Mouse (Mus musculus): ENCODE measurements around the gene H2-Eb2. TPM values are rescaled to one million over a fixed set of nuclear protein-coding genes. Genes with fewer than 3 reads are reported as not detected.

The H2-Eb2 gene
- polyA plus RNA-seq, 1 experiment from 2014 or later, result not detected

DNA sequence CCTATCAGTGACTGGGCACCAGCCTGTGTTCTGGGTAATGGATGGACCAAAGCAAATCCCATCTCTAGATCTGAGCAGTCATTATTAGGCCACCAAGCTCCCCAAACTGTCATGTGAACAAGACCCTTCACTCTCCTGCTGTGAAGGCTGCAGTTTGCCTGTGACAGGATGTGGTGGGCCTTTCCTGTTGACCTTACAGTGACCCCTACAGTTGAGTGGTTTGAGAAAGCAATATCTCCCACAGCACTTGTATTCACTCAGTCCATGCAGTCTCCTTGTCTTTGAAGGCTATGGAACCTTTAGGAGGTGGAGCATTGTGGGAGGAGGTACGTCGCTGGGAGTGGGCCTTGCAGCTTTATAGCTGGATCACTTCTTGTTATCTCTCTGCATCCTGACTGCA, 4.3 kb downstream of the H2-Eb2 start:
- no peaks in the 10 kb centered on the region for H3K9me3 ChIP-seq (replicated peaks)
- H3K27me3 ChIP-seq, result no peaks in the 10 kb centered on the region; the same call in 1 of the 2 replicates
- H3K27ac ChIP-seq, result no peak overlapping the region
- H3K36me3 ChIP-seq, result no peaks in the 10 kb centered on the region
- H3K4me2 ChIP-seq, result no peak overlapping the region
- peaks cover 4% of the 10 kb centered on the region; the same call in 1 of the 2 replicates for H3K4me1 ChIP-seq
- no peak for ATAC-seq (replicated peaks; ENCODE audit: low FRiP score)
- WGBS, result 41% methylated on average over 2 of the region's 2 CpGs
- no peak overlapping the region for H3K4me3 ChIP-seq (replicated peaks)
- no peak overlapping the region for H3K9ac ChIP-seq

DNA sequence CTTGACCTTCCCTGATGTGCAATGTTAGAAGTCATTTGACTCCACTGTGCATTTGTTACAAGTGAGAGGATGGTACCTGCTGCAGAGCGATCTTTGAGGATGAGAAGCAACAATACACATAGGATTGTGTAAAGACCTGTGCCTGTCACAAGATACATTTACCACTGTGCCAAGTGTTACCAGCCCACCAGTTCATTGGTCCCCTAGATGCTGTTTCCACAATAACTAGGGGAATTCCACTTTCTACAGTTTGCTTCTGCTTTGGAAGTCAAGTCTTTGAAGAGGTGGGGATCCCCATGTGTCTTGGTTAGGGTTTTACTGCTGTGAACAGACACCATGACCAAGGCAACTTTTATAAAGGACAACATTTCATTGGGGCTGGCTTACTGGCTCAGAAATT, 5.7 kb downstream of the H2-Eb2 start:
- Histone ChIP-seq H3K27me3 (no peaks in the 10 kb centered on the region; the same call in 1 of the 2 replicates), H3K9ac (no peak overlapping the region), H3K27ac (no peak overlapping the region), H3K4me2 (no peak overlapping the region), H3K36me3 (no peaks in the 10 kb centered on the region), H3K4me1 (peaks cover 4% of the 10 kb centered on the region; the same call in 1 of the 2 replicates), H3K4me3 (replicated peaks) (no peak overlapping the region), H3K9me3 (replicated peaks) (no peaks in the 10 kb centered on the region)
- ATAC-seq (replicated peaks; ENCODE audit: low FRiP score), result no peak
- 93% methylated on average over 1 of the region's 1 CpGs for WGBS

DNA sequence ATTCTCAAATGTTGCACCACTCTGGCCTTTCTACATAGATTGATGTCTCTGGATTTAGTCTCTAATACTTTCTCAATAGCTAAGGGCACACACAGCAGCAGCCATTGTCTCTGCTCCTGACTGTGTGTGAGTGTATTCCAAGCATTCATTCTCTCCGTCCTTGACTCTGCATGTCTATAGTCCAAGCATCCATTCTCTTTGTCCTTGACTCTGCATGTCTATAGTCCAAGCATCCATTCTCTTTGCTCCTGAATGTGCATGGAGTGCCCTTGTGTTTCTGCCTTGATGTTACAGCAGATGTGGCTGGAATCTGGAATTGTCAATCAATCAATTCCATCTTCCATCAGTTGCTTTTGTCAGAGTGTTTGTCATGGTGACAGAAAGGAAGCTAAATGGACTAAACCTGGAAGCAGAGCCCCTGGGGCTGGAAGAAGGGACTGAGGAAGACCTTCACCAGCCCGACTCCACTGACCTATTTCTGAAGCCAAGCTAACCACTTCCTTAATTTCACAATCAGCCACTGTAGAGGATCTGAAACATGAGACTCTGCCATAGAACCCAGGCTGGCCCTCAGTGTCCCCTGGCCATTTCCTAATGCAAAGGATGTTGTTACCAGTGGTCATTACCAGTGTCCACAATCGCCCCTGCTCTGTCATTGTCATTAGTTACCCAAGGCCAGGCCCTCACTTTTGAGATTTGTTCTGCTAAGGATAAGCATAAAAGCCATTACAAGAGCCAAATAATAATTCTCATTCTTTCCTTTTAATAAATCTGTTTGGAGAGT, 15.3 kb downstream of the H2-Eb2 start:
- 65% methylated on average over 3 of the region's 3 CpGs for WGBS

DNA sequence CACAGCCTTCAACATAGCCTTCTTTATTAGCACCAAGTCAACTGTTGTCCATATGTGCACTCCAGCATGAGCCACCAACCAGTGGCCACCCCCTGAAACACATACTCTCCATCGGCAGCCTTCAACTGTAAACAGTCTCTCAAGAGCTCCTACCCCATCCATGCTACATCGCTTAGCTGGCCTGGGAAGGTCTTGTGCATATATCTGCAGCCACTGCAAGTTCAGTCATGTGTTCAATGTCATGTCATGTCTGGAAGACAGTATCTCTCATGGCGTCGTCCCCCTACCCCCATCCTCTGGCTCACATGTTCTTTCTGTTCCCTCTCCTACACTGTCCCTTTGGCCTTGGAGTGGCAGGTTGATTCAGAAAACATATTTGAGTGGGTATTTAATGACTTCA, 19.4 kb downstream of the H2-Eb2 start:
- no peaks in the 10 kb centered on the region for H3K27me3 ChIP-seq

More for the DNA sequence above, 15.3 kb downstream of the H2-Eb2 start:
- no peaks in the 10 kb centered on the region for H3K36me3 ChIP-seq
- no peaks in the 10 kb centered on the region for H3K4me1 ChIP-seq
- no peak overlapping the region for H3K27ac ChIP-seq
- no peak for ATAC-seq (replicated peaks; ENCODE audit: low FRiP score)
- no peaks in the 10 kb centered on the region for H3K9me3 ChIP-seq (replicated peaks)
- H3K9ac ChIP-seq, result no peak overlapping the region
- no peak overlapping the region for H3K4me3 ChIP-seq (replicated peaks)
- 0 out of 2 replicates have a peak, but pooled peaks cover 9% of the 10 kb centered on the region for H3K27me3 ChIP-seq
- H3K4me2 ChIP-seq, result no peak overlapping the region

DNA sequence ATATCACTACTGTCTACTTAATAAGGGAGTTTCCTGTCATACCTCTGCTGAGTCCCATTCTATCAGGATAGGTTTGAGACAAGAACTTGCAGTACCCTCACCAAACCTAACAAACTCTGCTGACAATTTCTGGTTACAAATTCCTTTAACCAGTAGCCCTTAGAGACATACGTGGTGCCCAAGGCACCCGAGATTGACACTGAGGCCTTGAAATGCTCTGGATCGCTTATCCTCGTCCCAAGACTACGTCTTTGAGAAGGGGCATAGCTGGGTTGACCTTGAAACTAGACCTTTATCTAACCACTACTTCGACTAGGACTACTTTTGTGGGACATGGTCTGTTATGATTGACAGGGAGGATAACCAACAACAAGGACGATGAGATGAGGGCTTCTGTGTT, 20.0 kb downstream of the H2-Eb2 start:
- H3K4me1 ChIP-seq, result no peaks in the 10 kb centered on the region
- H3K27ac ChIP-seq, result no peak overlapping the region
- ATAC-seq (replicated peaks; ENCODE audit: low FRiP score), result no peak
- no peaks in the 10 kb centered on the region for H3K9me3 ChIP-seq (replicated peaks)
- WGBS, result 87% methylated on average over 7 of the region's 7 CpGs
- no peaks in the 10 kb centered on the region for H3K36me3 ChIP-seq
- no peak overlapping the region for H3K9ac ChIP-seq
- H3K27me3 ChIP-seq, result no peaks in the 10 kb centered on the region
- H3K4me2 ChIP-seq, result no peak overlapping the region
- no peak overlapping the region for H3K4me3 ChIP-seq (replicated peaks)

More for the DNA sequence above, 19.4 kb downstream of the H2-Eb2 start:
- Histone ChIP-seq H3K4me2 (no peak overlapping the region), H3K9ac (no peak overlapping the region), H3K27ac (no peak overlapping the region), H3K9me3 (replicated peaks) (no peaks in the 10 kb centered on the region), H3K36me3 (no peaks in the 10 kb centered on the region), H3K4me1 (no peaks in the 10 kb centered on the region), H3K4me3 (replicated peaks) (no peak overlapping the region)
- no peak for ATAC-seq (replicated peaks; ENCODE audit: low FRiP score)
- 89% methylated on average over 4 of the region's 4 CpGs for WGBS

DNA sequence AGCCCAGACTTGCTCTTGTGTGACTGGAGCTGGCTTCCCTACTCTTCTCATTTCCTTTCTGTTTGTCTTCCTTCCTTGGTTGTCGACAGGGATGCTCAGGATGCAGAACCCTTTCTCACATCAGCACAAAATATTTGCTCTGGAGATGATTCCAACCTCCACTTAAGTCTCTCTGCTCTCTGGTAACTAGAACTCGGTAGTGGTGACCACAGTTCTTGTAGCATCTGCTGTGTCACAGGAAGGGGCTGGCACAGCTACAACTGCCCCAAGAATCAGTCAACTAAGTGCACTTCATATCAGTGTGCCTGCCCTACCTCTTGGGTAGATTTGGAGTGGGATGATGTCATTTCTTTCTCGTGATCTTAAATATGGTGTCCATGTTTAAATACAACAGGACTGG, 20.6 kb downstream of the H2-Eb2 start:
- no peak for ATAC-seq (replicated peaks; ENCODE audit: low FRiP score)
- H3K4me1 ChIP-seq, result no peaks in the 10 kb centered on the region
- H3K4me3 ChIP-seq (replicated peaks), result no peak overlapping the region
- 83% methylated on average over 3 of the region's 3 CpGs for WGBS
- no peak overlapping the region for H3K9ac ChIP-seq
- no peaks in the 10 kb centered on the region for H3K36me3 ChIP-seq
- no peak overlapping the region for H3K4me2 ChIP-seq
- no peaks in the 10 kb centered on the region for H3K27me3 ChIP-seq
- H3K27ac ChIP-seq, result no peak overlapping the region
- no peaks in the 10 kb centered on the region for H3K9me3 ChIP-seq (replicated peaks)

DNA sequence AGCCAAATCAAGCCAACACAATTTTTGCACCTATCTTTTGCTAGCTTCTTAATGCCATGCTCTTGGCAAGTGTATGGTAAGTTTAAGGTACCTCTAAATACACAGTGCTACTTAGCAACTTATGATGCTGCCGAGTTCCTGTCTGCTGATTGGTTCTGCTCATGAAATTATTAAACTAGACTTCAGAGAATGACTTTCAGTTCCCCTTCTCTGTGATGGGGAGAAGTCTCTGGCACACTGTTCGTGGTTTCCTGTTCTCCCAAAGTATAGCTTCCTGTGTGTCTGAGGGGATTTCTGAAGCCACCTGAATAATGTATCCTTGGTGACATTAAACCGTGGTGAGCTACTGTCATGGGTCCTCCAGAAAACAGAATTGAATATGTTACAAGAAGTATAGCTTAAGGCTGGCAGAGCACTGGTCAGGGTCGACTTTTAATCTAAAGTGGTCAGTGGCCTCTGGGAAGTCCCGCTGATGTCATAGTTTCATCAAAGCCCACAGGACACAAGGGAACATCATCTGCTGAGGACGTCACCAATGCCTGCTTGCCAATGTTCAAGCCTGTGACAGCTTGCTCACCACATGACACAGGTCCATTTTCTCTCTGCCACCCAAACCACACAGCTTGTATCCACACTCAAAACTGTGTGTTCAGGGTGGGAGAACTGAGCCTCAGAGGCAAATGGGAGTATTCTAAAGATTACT, 22.3 kb downstream of the H2-Eb2 start:
- H3K27me3 ChIP-seq, result no peaks in the 10 kb centered on the region
- H3K9me3 ChIP-seq (replicated peaks), result no peaks in the 10 kb centered on the region
- H3K4me1 ChIP-seq, result no peaks in the 10 kb centered on the region
- H3K27ac ChIP-seq, result no peak overlapping the region
- no peak for ATAC-seq (replicated peaks; ENCODE audit: low FRiP score)
- H3K4me2 ChIP-seq, result no peak overlapping the region
- no peak overlapping the region for H3K4me3 ChIP-seq (replicated peaks)
- no peak overlapping the region for H3K9ac ChIP-seq
- H3K36me3 ChIP-seq, result no peaks in the 10 kb centered on the region
- 69% methylated on average over 6 of the region's 6 CpGs for WGBS

DNA sequence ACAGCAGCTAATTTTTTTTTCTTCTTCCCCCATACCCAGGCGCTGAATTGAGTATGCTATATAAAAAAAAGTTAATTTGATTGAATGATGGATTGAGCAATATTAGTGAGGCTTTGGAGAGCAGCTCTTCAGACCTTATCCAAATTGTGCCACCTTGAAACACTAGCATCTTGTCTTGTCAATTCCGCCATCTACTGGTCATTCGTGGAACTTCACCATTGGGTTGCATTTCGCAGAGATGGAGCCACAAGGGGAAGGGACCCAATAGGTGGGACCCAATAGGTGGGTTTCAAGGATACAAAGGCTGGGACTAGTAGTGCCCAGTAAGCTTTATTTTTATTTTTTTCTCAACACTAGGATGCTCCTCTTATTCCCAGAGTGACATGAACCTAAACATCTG, 24.0 kb downstream of the H2-Eb2 start:
- Histone ChIP-seq H3K36me3 (no peaks in the 10 kb centered on the region), H3K27me3 (no peaks in the 10 kb centered on the region), H3K9me3 (replicated peaks) (no peaks in the 10 kb centered on the region), H3K27ac (no peak overlapping the region), H3K9ac (no peak overlapping the region), H3K4me2 (no peak overlapping the region), H3K4me1 (no peaks in the 10 kb centered on the region), H3K4me3 (replicated peaks) (no peak overlapping the region)
- 6% methylated on average over 4 of the region's 4 CpGs for WGBS
- ATAC-seq (replicated peaks; ENCODE audit: low FRiP score), result no peak

DNA sequence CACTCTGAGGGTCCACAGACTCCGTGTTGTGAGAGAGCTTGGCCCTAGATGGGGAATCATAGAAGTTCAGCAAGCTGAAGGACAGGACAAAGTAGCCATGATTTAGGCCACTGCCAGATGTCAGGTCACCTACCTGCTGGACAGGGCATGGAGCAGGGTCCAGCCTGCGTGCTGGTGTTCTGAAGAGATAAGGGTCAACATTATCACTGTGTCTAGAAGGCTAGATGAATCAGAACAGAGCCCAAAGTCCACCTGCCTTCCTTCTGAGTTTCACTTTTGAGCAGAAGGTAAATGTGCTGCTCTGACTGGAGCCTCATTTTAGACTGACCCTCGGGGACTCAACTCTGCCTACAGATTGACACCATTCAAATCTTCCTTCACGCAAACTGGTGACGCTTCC, 29.1 kb downstream of the H2-Eb2 start, which contains the start of gene Btnl2:
Btnl2 (plus strand) TSS at position 284 of the 400 bp plus-strand sequence.
- WGBS, result 86% methylated on average over 5 of the region's 5 CpGs
- Histone ChIP-seq H3K4me1 (no peaks in the 10 kb centered on the region), H3K27ac (no peak within 1 kb of the TSS), H3K9me3 (replicated peaks) (no peaks in the 10 kb centered on the region), H3K36me3 (no peaks in the 10 kb centered on the region), H3K27me3 (no peaks in the 10 kb centered on the region), H3K4me3 (replicated peaks) (no peak within 1 kb of the TSS), H3K4me2 (no peak within 1 kb of the TSS), H3K9ac (no peak within 1 kb of the TSS)
- ATAC-seq (replicated peaks; ENCODE audit: low FRiP score), result no peak

DNA sequence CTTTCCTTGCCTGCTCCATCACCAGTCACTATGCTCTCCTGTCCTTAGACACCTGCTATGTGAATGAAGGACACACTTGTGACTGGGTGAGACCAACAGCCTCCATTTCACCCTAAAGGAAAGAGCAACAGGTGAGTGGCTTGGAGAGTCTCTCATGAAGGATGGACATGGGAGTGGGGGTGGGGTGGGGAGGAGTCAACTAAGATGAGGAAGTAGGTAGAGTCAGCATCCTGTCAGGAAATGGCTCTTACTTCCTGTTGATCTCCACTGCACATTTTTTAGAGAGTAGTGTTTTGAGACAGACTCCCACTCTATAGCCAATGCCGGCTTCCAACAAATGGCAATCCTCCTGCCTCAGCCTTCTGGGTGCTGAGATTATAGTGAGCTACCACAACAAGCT, 29.5 kb downstream of the H2-Eb2 start:
- Histone ChIP-seq H3K9me3 (replicated peaks) (no peaks in the 10 kb centered on the region), H3K9ac (no peak overlapping the region), H3K36me3 (no peaks in the 10 kb centered on the region), H3K27ac (no peak overlapping the region), H3K4me3 (replicated peaks) (no peak overlapping the region), H3K27me3 (no peaks in the 10 kb centered on the region), H3K4me1 (no peaks in the 10 kb centered on the region), H3K4me2 (no peak overlapping the region)
- 83% methylated on average over 1 of the region's 1 CpGs for WGBS
- ATAC-seq (replicated peaks; ENCODE audit: low FRiP score), result no peak

DNA sequence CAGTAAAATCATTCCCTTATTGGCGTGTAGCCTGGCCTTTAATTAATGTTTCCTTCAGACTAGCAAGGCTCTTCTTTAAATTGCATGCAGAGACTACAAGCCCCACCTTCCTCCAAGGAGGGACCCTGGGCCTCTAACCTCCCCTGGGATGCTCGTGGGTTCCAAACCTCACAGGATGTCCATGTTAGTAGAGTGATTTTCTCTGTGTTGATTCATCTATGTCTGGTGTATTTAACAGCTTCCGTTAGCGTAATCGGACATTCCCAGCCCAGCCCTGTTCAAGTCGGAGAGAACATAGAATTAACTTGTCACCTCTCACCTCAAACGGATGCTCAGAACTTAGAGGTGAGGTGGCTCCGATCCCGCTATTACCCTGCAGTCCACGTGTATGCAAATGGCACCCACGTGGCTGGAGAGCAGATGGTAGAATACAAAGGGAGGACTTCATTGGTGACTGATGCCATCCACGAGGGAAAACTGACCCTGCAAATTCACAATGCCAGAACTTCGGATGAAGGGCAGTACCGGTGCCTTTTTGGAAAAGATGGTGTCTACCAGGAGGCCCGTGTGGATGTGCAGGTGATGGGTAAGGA, 37.6 kb downstream of the H2-Eb2 start:
- ATAC-seq (replicated peaks; ENCODE audit: low FRiP score), result no peak
- Histone ChIP-seq H3K36me3 (no peaks in the 10 kb centered on the region), H3K27ac (no peak overlapping the region), H3K4me2 (no peak overlapping the region), H3K9me3 (replicated peaks) (no peaks in the 10 kb centered on the region), H3K27me3 (no peaks in the 10 kb centered on the region), H3K9ac (no peak overlapping the region), H3K4me1 (no peaks in the 10 kb centered on the region), H3K4me3 (replicated peaks) (no peak overlapping the region)
- WGBS, result 85% methylated on average over 15 of the region's 15 CpGs

DNA sequence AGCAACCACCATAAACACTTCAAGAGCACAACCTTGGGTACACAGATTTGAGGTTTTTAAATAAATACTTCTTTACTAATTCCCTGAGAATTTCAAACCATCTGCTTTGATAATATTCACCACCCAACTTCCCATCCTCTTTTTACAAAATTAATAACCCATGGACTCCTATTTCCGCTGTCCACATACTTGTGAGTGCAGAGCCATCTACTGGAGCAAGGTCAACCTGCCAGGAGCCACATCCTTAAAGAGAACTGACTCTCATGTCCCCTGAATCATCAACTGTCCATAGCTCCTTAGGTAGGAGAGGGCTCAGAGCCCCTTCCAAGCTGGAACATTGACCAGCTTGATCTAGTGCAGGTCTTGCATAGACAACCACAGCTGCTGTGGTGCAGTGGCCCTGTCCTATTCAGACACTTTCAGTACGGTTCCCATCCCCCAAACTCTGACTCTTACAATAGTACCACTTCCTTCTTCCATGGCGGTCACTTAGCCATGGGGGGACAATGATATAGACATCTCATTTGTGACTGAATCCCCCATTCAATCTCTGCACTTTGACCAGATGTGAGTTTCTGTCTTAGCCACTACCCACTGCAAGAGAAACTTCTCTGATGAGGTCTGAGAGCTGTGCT, 38.3 kb downstream of the H2-Eb2 start:
- H3K4me3 ChIP-seq (replicated peaks), result no peak overlapping the region
- ATAC-seq (replicated peaks; ENCODE audit: low FRiP score), result no peak
- no peaks in the 10 kb centered on the region for H3K36me3 ChIP-seq
- no peak overlapping the region for H3K4me2 ChIP-seq
- H3K9ac ChIP-seq, result no peak overlapping the region
- no peak overlapping the region for H3K27ac ChIP-seq
- no peaks in the 10 kb centered on the region for H3K4me1 ChIP-seq
- H3K27me3 ChIP-seq, result no peaks in the 10 kb centered on the region
- H3K9me3 ChIP-seq (replicated peaks), result no peaks in the 10 kb centered on the region
- WGBS, result 86% methylated on average over 3 of the region's 3 CpGs

Data from kidney, embryonic 15.5 days (tissue).